Mouse (Mus musculus): Measurements from ENCODE around the gene Nlgn2. TPM values are rescaled to one million over a fixed set of nuclear protein-coding genes. Genes with fewer than 3 reads are reported as not detected.
"Not testable (repeated sequence)": the region's sequence is repeated elsewhere in the genome, so short reads cannot be mapped to it uniquely, and the experiment has no call there.

The Nlgn2 gene
- polyA plus RNA-seq, 1 experiment from 2014 or later = 9.9 TPM

DNA sequence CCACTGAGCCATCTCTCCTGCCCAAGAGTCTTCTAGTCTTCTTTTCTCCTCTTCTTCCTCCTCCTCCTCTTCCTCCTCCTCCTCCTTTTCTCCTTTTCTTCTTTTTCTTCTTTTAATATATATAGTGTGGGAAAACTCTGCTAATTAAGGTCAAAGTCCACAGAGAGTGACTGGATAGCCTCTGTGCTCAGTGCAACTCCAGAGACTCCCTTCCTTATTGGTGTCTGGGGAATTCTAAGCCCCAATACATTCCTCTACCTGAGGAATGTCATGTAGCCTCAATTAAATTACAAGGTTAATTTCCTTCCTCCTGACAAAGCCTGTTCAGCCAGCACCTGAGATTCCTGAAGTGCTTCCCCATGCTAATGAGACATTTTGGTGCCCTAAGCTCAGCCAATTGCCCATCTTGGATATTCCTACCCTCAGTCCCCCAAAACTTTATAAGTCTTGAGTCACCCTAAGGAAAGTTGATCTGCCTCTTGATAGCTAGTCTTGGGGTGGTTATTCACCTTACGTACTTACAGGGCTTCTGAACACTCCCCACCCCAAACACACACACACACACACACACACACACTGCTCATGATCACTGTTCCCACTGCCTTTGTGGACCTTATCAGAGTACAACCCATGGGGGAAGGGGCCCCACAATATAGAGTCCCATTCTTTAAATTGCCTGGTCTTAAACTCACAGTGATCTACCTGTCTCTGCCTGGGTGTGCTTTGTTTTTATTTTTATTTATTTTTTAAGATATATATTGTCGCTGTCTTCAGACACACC, 32.9 kb upstream of the Nlgn2 start:
- no peaks in the 10 kb centered on the region for H3K4me1 ChIP-seq (ENCODE audit: control insufficient read depth, insufficient read depth, low read length)
- H3K4me2 ChIP-seq = no peak overlapping the region
- no peaks in the 10 kb centered on the region for H3K9me3 ChIP-seq (ENCODE audit: control insufficient read depth, low read length)
- no peak for ATAC-seq (ENCODE audit: low FRiP score)
- 82% methylated on average over 2 of the region's 2 CpGs for WGBS
- no peak overlapping the region for H3K4me3 ChIP-seq (ENCODE audit: low read depth, low read length)
- DNase-seq (ENCODE audit: low spot score, missing footprints) = no peak
- no peaks in the 10 kb centered on the region for H3K27me3 ChIP-seq (ENCODE audit: control insufficient read depth, insufficient read depth, low read length)
- H3K27ac ChIP-seq (ENCODE audit: low read depth, low read length) = no peak overlapping the region
- no peak overlapping the region for H3K9ac ChIP-seq (ENCODE audit: low read length)
- no peaks in the 10 kb centered on the region for H3K36me3 ChIP-seq (ENCODE audit: control insufficient read depth, insufficient read depth, low read length)

- H3K27me3 ChIP-seq (ENCODE audit: control insufficient read depth, insufficient read depth, low read length) = no peaks in the 10 kb centered on the region
- H3K4me2 ChIP-seq = no peak overlapping the region
- ATAC-seq (ENCODE audit: low FRiP score) (no peak), DNase-seq (ENCODE audit: low spot score, missing footprints) (no peak)
- WGBS = 70% methylated on average over 9 of the region's 9 CpGs
- H3K27ac ChIP-seq (ENCODE audit: low read depth, low read length) = no peak overlapping the region
- H3K4me3 ChIP-seq (ENCODE audit: low read depth, low read length) = no peak overlapping the region
- no peak overlapping the region for H3K9ac ChIP-seq (ENCODE audit: low read length)
- H3K9me3 ChIP-seq (ENCODE audit: control insufficient read depth, low read length) = no peaks in the 10 kb centered on the region
- H3K4me1 ChIP-seq (ENCODE audit: control insufficient read depth, insufficient read depth, low read length) = no peaks in the 10 kb centered on the region
- H3K36me3 ChIP-seq (ENCODE audit: control insufficient read depth, insufficient read depth, low read length) = no peaks in the 10 kb centered on the region
Measured at GRCm38 (mm10) chr11:69867335-69867734, 29.8 kb upstream of the Nlgn2 start.

DNA sequence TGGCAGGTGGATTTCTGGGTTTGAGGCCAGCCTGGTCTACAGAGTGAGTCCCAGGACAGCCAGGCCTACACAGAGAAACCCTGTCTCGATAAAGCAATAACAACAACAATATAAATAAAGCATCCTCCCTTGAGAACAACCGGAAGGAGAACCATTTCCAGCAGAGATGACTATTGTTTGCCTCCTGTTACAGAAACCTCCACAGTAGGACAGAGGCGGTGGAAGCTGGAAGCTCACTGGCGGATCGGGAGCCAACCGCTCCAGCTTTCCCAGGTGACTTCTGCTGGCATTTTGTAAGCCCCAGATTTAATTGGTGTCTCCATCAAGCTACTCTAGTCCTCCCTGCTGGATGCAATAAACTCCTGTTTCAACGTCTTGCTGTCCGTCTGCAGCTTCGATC, 28.0 kb upstream of the Nlgn2 start:
- no peak for ATAC-seq (ENCODE audit: low FRiP score)
- no peak for DNase-seq (ENCODE audit: low spot score, missing footprints)
- Histone ChIP-seq H3K4me1 (ENCODE audit: control insufficient read depth, insufficient read depth, low read length) (no peaks in the 10 kb centered on the region), H3K9ac (ENCODE audit: low read length) (no peak overlapping the region), H3K4me3 (ENCODE audit: low read depth, low read length) (no peak overlapping the region), H3K9me3 (ENCODE audit: control insufficient read depth, low read length) (no peaks in the 10 kb centered on the region), H3K27me3 (ENCODE audit: control insufficient read depth, insufficient read depth, low read length) (no peaks in the 10 kb centered on the region), H3K4me2 (no peak overlapping the region), H3K36me3 (ENCODE audit: control insufficient read depth, insufficient read depth, low read length) (no peaks in the 10 kb centered on the region), H3K27ac (ENCODE audit: low read depth, low read length) (no peak overlapping the region)
- 85% methylated on average over 9 of the region's 9 CpGs for WGBS

GRCm38 (mm10) chr11:69864138-69864860, 26.7 kb upstream of the Nlgn2 start:
- no peak overlapping the region for H3K4me3 ChIP-seq (ENCODE audit: low read depth, low read length)
- H3K36me3 ChIP-seq (ENCODE audit: control insufficient read depth, insufficient read depth, low read length) = no peaks in the 10 kb centered on the region
- no peaks in the 10 kb centered on the region for H3K27me3 ChIP-seq (ENCODE audit: control insufficient read depth, insufficient read depth, low read length)
- no peaks in the 10 kb centered on the region for H3K4me1 ChIP-seq (ENCODE audit: control insufficient read depth, insufficient read depth, low read length)
- H3K4me2 ChIP-seq = no peak overlapping the region
- no peak overlapping the region for H3K9ac ChIP-seq (ENCODE audit: low read length)
- H3K9me3 ChIP-seq (ENCODE audit: control insufficient read depth, low read length) = no peaks in the 10 kb centered on the region
- no peak for DNase-seq (ENCODE audit: low spot score, missing footprints)
- WGBS = 63% methylated on average over 8 of the region's 8 CpGs
- no peak overlapping the region for H3K27ac ChIP-seq (ENCODE audit: low read depth, low read length)
- ATAC-seq (ENCODE audit: low FRiP score) = no peak

DNA sequence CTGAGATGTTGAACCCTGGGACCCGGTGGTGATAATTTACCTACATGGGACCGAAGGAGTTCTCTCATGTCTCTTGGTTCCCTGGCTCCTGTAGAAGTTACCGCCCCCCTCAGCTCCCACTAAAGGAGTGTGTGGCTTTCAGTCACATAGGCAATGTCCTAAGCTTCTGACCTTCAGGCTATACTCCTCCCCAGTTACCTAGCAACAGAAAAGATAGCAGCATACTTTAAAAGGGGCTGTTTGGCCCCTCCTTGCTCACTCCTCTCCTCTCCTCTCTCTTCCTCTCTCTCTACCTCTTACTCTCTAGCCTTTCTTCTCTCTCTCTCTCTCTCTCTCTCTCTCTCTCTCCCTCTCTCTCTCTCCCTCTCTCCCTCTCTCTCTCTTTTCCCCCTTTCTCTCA, 26.1 kb upstream of the Nlgn2 start:
- H3K36me3 ChIP-seq (ENCODE audit: control insufficient read depth, insufficient read depth, low read length); H3K27me3 ChIP-seq (ENCODE audit: control insufficient read depth, insufficient read depth, low read length); ATAC-seq (ENCODE audit: low FRiP score); H3K9ac ChIP-seq (ENCODE audit: low read length); H3K9me3 ChIP-seq (ENCODE audit: control insufficient read depth, low read length); H3K4me1 ChIP-seq (ENCODE audit: control insufficient read depth, insufficient read depth, low read length); H3K4me3 ChIP-seq (ENCODE audit: low read depth, low read length); DNase-seq (ENCODE audit: low spot score, missing footprints); H3K4me2 ChIP-seq; H3K27ac ChIP-seq (ENCODE audit: low read depth, low read length): not testable (repeated sequence)
- 86% methylated on average over 3 of the region's 3 CpGs for WGBS

- no peak within 1 kb of the TSS for H3K27ac ChIP-seq (ENCODE audit: low read depth, low read length)
- DNase-seq (ENCODE audit: low spot score, missing footprints) = no peak
- H3K27me3 ChIP-seq (ENCODE audit: control insufficient read depth, insufficient read depth, low read length) = peaks cover 13% of the 10 kb centered on the region
- H3K4me3 ChIP-seq (ENCODE audit: low read depth, low read length) = no peak within 1 kb of the TSS
- ATAC-seq (ENCODE audit: low FRiP score) = no peak
- no peaks in the 10 kb centered on the region for H3K9me3 ChIP-seq (ENCODE audit: control insufficient read depth, low read length)
- WGBS = 22% methylated on average over 30 of the region's 30 CpGs
- no peaks in the 10 kb centered on the region for H3K36me3 ChIP-seq (ENCODE audit: control insufficient read depth, insufficient read depth, low read length)
- H3K4me2 ChIP-seq = no peak within 1 kb of the TSS
- no peak within 1 kb of the TSS for H3K9ac ChIP-seq (ENCODE audit: low read length)
- no peaks in the 10 kb centered on the region for H3K4me1 ChIP-seq (ENCODE audit: control insufficient read depth, insufficient read depth, low read length)
Measured at GRCm38 (mm10) chr11:69858113-69858998, 20.8 kb upstream of the Nlgn2 start, which contains the start of gene Tnk1. Tnk1 (minus strand) TSS chr11:69858730.

GRCm38 (mm10) chr11:69855347-69855746, 17.8 kb upstream of the Nlgn2 start:
- Histone ChIP-seq H3K4me2 (no peak overlapping the region), H3K27ac (ENCODE audit: low read depth, low read length) (no peak overlapping the region), H3K9ac (ENCODE audit: low read length) (no peak overlapping the region), H3K36me3 (ENCODE audit: control insufficient read depth, insufficient read depth, low read length) (peaks cover 1% of the 10 kb centered on the region; the same call in 1 of the 2 replicates), H3K4me3 (ENCODE audit: low read depth, low read length) (no peak overlapping the region), H3K9me3 (ENCODE audit: control insufficient read depth, low read length) (no peaks in the 10 kb centered on the region), H3K4me1 (ENCODE audit: control insufficient read depth, insufficient read depth, low read length) (no peaks in the 10 kb centered on the region), H3K27me3 (ENCODE audit: control insufficient read depth, insufficient read depth, low read length) (peaks cover 13% of the 10 kb centered on the region)
- DNase-seq (ENCODE audit: low spot score, missing footprints) (peak; percentile 82), ATAC-seq (ENCODE audit: low FRiP score) (peak; percentile 48)
- 24% methylated on average over 16 of the region's 16 CpGs for WGBS

DNA sequence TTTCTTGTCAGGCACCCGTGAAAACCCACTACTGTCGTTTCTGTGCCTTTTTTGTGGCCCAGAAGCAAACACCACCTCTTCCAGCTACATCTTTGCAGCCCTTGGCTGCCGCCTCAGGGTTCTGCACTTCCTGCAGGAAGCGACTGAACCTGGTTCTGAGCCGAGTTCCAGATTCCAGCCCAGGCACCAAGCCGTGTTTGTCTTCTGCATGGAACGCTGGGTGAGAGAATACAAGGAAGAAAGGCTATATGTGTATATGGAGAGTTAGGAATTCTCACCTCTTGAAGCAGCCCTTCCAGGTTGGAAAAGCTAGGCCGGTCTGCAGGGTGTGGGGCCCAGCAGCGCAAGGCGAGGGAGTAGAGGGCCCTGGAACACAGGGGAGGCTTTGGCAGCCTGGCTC, 17.1 kb upstream of the Nlgn2 start:
- no peak for ATAC-seq (ENCODE audit: low FRiP score)

More for the DNA sequence above, 17.1 kb upstream of the Nlgn2 start:
- Histone ChIP-seq H3K4me1 (ENCODE audit: control insufficient read depth, insufficient read depth, low read length) (no peaks in the 10 kb centered on the region), H3K27me3 (ENCODE audit: control insufficient read depth, insufficient read depth, low read length) (peaks cover 13% of the 10 kb centered on the region), H3K9ac (ENCODE audit: low read length) (no peak overlapping the region), H3K36me3 (ENCODE audit: control insufficient read depth, insufficient read depth, low read length) (peaks cover 2% of the 10 kb centered on the region; the same call in 1 of the 2 replicates), H3K4me3 (ENCODE audit: low read depth, low read length) (no peak overlapping the region), H3K9me3 (ENCODE audit: control insufficient read depth, low read length) (no peaks in the 10 kb centered on the region), H3K4me2 (no peak overlapping the region), H3K27ac (ENCODE audit: low read depth, low read length) (no peak overlapping the region)
- WGBS = 85% methylated on average over 10 of the region's 10 CpGs
- DNase-seq (ENCODE audit: low spot score, missing footprints) = no peak

All from midbrain, embryonic 11.5 days (tissue).